29 mouse cellular contexts compared by ENCODE assay signal in genomic region chr3:78877323-78877722, GRCm38 (mm10).
DNase-seq lines count a peak whose midpoint lies in the region; ATAC-seq and TF ChIP-seq lines count a peak whose summit lies in the region.
"Had no signal": no experiment of that assay in that cellular context is flagged by ENCODE, and none has a peak within 500 bp of the region (broad histone marks: within the 10 kb centered on the region; RNA-seq: fewer than 3 reads in every experiment).

No protein-coding gene starts in this region.

- ATAC-seq in forebrain, embryonic 11.5 days (replicated peaks; ENCODE audit: low FRiP score): peak; percentile 62
- ATAC-seq in forebrain, embryonic 13.5 days: no peak
- ATAC-seq in midbrain, embryonic 13.5 days: no peak
- ATAC-seq in megakaryocyte, adult 5-6 weeks (ENCODE audit: poor library complexity, severe bottlenecking): no peak
- ATAC-seq: forebrain, postnatal 0 days; hindbrain, postnatal 0 days; inflammation-experienced regulatory T-cells, adult 6 months; intestine, embryonic 16.5 days; Patski had no signal

- H3K36me3 ChIP-seq in forebrain, embryonic 11.5 days (ENCODE audit: control insufficient read depth, insufficient read depth, low read length): no peaks in the 10 kb centered on the region
- H3K36me3 ChIP-seq in forebrain, embryonic 13.5 days (ENCODE audit: poor library complexity, severe bottlenecking): no peaks in the 10 kb centered on the region
- H3K36me3 ChIP-seq in midbrain, embryonic 10.5 days: no peaks in the 10 kb centered on the region
- no peaks in the 10 kb centered on the region for H3K36me3 ChIP-seq in midbrain, embryonic 13.5 days
- H3K36me3 ChIP-seq: embryonic facial prominence, embryonic 12.5 days; embryonic facial prominence, embryonic 15.5 days; G1E; heart, embryonic 13.5 days had no signal

- no peak overlapping the region for H3K27ac ChIP-seq in forebrain, embryonic 11.5 days (ENCODE audit: low read depth, low read length)
- H3K27ac ChIP-seq in forebrain, embryonic 13.5 days: no peak overlapping the region
- H3K27ac ChIP-seq in midbrain, embryonic 10.5 days (replicated peaks): 0 out of 2 replicates have a peak overlapping the region, but pooled peaks have one; percentile 7
- no peak overlapping the region for H3K27ac ChIP-seq in midbrain, embryonic 13.5 days
- H3K27ac ChIP-seq: embryonic facial prominence, embryonic 12.5 days; embryonic facial prominence, embryonic 15.5 days; gastrocnemius, adult 2 months; heart, embryonic 13.5 days; hindbrain, embryonic 14.5 days; hindbrain, postnatal 0 days had no signal

- H3K4me2 ChIP-seq in forebrain, embryonic 11.5 days (ENCODE audit: low read depth, low read length, severe bottlenecking): no peak overlapping the region
- H3K4me2 ChIP-seq in forebrain, embryonic 13.5 days: no peak overlapping the region
- H3K4me2 ChIP-seq in midbrain, embryonic 13.5 days (replicated peaks): no peak overlapping the region
- H3K4me2 ChIP-seq: embryonic facial prominence, embryonic 12.5 days; embryonic facial prominence, embryonic 15.5 days; heart, embryonic 13.5 days; hindbrain, embryonic 14.5 days had no signal

- TF ChIP-seq POLR2A in brain, embryonic 14.5 days (IDR thresholded peaks at IDR 0.05; ENCODE audit: borderline replicate concordance, extremely low read depth, insufficient read depth, insufficient read length, poor library complexity, severe bottlenecking): no peak

- DNase-seq in forebrain, embryonic 11.5 days (ENCODE audit: low spot score): no peak
- no peak for DNase-seq in midbrain, embryonic 10.5 days (ENCODE audit: low spot score)
- peak; percentile 59 for DNase-seq in brain, embryonic 14.5 days (ENCODE audit: low read depth)
- DNase-seq: adrenal gland, postnatal 10 days; adrenal gland, postnatal 36 days; B cell, adult 2 months; cerebellum, adult 11 months; cerebellum, adult 2 months; cerebellum, adult 9-11 months; cerebellum, postnatal 25 days; forebrain, postnatal 0 days; gastrocnemius, adult 2 months; gastrocnemius, postnatal 14 days; heart, adult 18-20 months; heart, postnatal 14 days; heart, postnatal 4 days had no signal

- H3K4me3 ChIP-seq in forebrain, embryonic 11.5 days (ENCODE audit: low read depth, low read length): no peak overlapping the region
- H3K4me3 ChIP-seq in forebrain, embryonic 13.5 days: no peak overlapping the region
- H3K4me3 ChIP-seq in midbrain, embryonic 10.5 days: no peak overlapping the region
- no peak overlapping the region for H3K4me3 ChIP-seq in midbrain, embryonic 13.5 days (replicated peaks)
- H3K4me3 ChIP-seq: embryonic facial prominence, embryonic 12.5 days; embryonic facial prominence, embryonic 15.5 days; gastrocnemius, adult 2 months; heart, embryonic 13.5 days had no signal

- H3K4me1 ChIP-seq in forebrain, embryonic 11.5 days (replicated peaks; ENCODE audit: control insufficient read depth, insufficient read depth, low read length): no peaks in the 10 kb centered on the region
- no peaks in the 10 kb centered on the region for H3K4me1 ChIP-seq in forebrain, embryonic 13.5 days
- peaks cover 11% of the 10 kb centered on the region for H3K4me1 ChIP-seq in midbrain, embryonic 10.5 days
- 0 out of 2 replicates have a peak, but pooled peaks cover 7% of the 10 kb centered on the region for H3K4me1 ChIP-seq in midbrain, embryonic 13.5 days (replicated peaks)
- H3K4me1 ChIP-seq: embryonic facial prominence, embryonic 12.5 days; embryonic facial prominence, embryonic 15.5 days; heart, embryonic 13.5 days had no signal

- H3K9me3 ChIP-seq in forebrain, embryonic 11.5 days (ENCODE audit: control insufficient read depth, low read length): no peaks in the 10 kb centered on the region
- no peaks in the 10 kb centered on the region for H3K9me3 ChIP-seq in forebrain, embryonic 13.5 days (replicated peaks)
- no peaks in the 10 kb centered on the region for H3K9me3 ChIP-seq in midbrain, embryonic 10.5 days (replicated peaks)
- no peaks in the 10 kb centered on the region for H3K9me3 ChIP-seq in midbrain, embryonic 13.5 days
- H3K9me3 ChIP-seq: embryonic facial prominence, embryonic 12.5 days; embryonic facial prominence, embryonic 15.5 days; G1E; heart, embryonic 13.5 days had no signal

- H3K27me3 ChIP-seq in forebrain, embryonic 11.5 days (ENCODE audit: control insufficient read depth, insufficient read depth, low read length): no peaks in the 10 kb centered on the region
- no peaks in the 10 kb centered on the region for H3K27me3 ChIP-seq in forebrain, embryonic 13.5 days
- no peaks in the 10 kb centered on the region for H3K27me3 ChIP-seq in midbrain, embryonic 10.5 days (ENCODE audit: low read depth, poor library complexity, severe bottlenecking)
- no peaks in the 10 kb centered on the region for H3K27me3 ChIP-seq in midbrain, embryonic 13.5 days
- H3K27me3 ChIP-seq: CH12.LX; embryonic facial prominence, embryonic 12.5 days; embryonic facial prominence, embryonic 15.5 days; heart, embryonic 13.5 days had no signal

- no peak overlapping the region for H3K9ac ChIP-seq in forebrain, embryonic 11.5 days (ENCODE audit: low read length)
- no peak overlapping the region for H3K9ac ChIP-seq in forebrain, embryonic 13.5 days
- H3K9ac ChIP-seq in midbrain, embryonic 13.5 days (replicated peaks): no peak overlapping the region
- H3K9ac ChIP-seq: embryonic facial prominence, embryonic 12.5 days; embryonic facial prominence, embryonic 15.5 days; forebrain, postnatal 0 days; heart, embryonic 13.5 days; hindbrain, embryonic 14.5 days had no signal

- TF ChIP-seq CTCF in brain, embryonic 14.5 days (IDR thresholded peaks at IDR 0.05; ENCODE audit: borderline replicate concordance, extremely low read depth, insufficient read depth, insufficient read length): no peak

- 11% methylated on average over 3 of the region's 3 CpGs for WGBS in forebrain, embryonic 11.5 days
- 7% methylated on average over 3 of the region's 3 CpGs for WGBS in forebrain, embryonic 13.5 days
- WGBS in midbrain, embryonic 10.5 days: 44% methylated on average over 3 of the region's 3 CpGs
- WGBS in midbrain, embryonic 13.5 days: 20% methylated on average over 3 of the region's 3 CpGs
